Mouse (Mus musculus): ENCODE measurements around the gene Ceacam2. TPM values are rescaled to one million over a fixed set of nuclear protein-coding genes. Genes with fewer than 3 reads are reported as not detected.

Gene Ceacam2
- 39.4 TPM for polyA plus RNA-seq (2014; fragmentation: Illumina TruSeq; extraction: RNeasy Lipid Tissue Mini Kit (QIAGEN cat#74804); ENCODE audit: low read depth, low replicate concordance)

GRCm38 (mm10) chr7:25539376-25539907 lies at the start of gene Ceacam2:
Ceacam2 (minus strand) TSS chr7:25539857.

GRCm38 (mm10) chr7:25477091-25477751 lies 62.4 kb downstream of the Ceacam2 start, which contains the start of gene Ceacam1:
Ceacam1 (minus strand) TSS chr7:25477603.

Other genes with a start within 250 kb of the Ceacam2 start
- gene Pafah1b3, start 241.9 kb downstream of the Ceacam2 start, polyA plus RNA-seq (2014; fragmentation: Illumina TruSeq; extraction: RNeasy Lipid Tissue Mini Kit (QIAGEN cat#74804); ENCODE audit: low read depth, low replicate concordance): 1.5 TPM
- 2.0 TPM for gene Prr19, start 238.4 kb downstream of the Ceacam2 start, polyA plus RNA-seq (2014; fragmentation: Illumina TruSeq; extraction: RNeasy Lipid Tissue Mini Kit (QIAGEN cat#74804); ENCODE audit: low read depth, low replicate concordance)
- gene Tmem145, start 233.8 kb downstream of the Ceacam2 start, polyA plus RNA-seq (2014; fragmentation: Illumina TruSeq; extraction: RNeasy Lipid Tissue Mini Kit (QIAGEN cat#74804); ENCODE audit: low read depth, low replicate concordance): 0.10 TPM
- 0.67 TPM for gene Megf8, start 222.7 kb downstream of the Ceacam2 start, polyA plus RNA-seq (2014; fragmentation: Illumina TruSeq; extraction: RNeasy Lipid Tissue Mini Kit (QIAGEN cat#74804); ENCODE audit: low read depth, low replicate concordance)
- not detected for gene Cnfn, start 170.1 kb downstream of the Ceacam2 start, polyA plus RNA-seq (2014; fragmentation: Illumina TruSeq; extraction: RNeasy Lipid Tissue Mini Kit (QIAGEN cat#74804); ENCODE audit: low read depth, low replicate concordance)
- 327 TPM for gene Lipe, start 141.1 kb downstream of the Ceacam2 start, polyA plus RNA-seq (2014; fragmentation: Illumina TruSeq; extraction: RNeasy Lipid Tissue Mini Kit (QIAGEN cat#74804); ENCODE audit: low read depth, low replicate concordance)
- gene Cxcl17, start 127.0 kb downstream of the Ceacam2 start, polyA plus RNA-seq (2014; fragmentation: Illumina TruSeq; extraction: RNeasy Lipid Tissue Mini Kit (QIAGEN cat#74804); ENCODE audit: low read depth, low replicate concordance): not detected
- 0.53 TPM for gene Ceacam1, start 62.3 kb downstream of the Ceacam2 start, polyA plus RNA-seq (2014; fragmentation: Illumina TruSeq; extraction: RNeasy Lipid Tissue Mini Kit (QIAGEN cat#74804); ENCODE audit: low read depth, low replicate concordance)
- not detected for gene Erich4, start 76.0 kb upstream of the Ceacam2 start, polyA plus RNA-seq (2014; fragmentation: Illumina TruSeq; extraction: RNeasy Lipid Tissue Mini Kit (QIAGEN cat#74804); ENCODE audit: low read depth, low replicate concordance)
- gene Dmac2, start 79.6 kb upstream of the Ceacam2 start, polyA plus RNA-seq (2014; fragmentation: Illumina TruSeq; extraction: RNeasy Lipid Tissue Mini Kit (QIAGEN cat#74804); ENCODE audit: low read depth, low replicate concordance): 19.2 TPM
- not detected for gene B3gnt8, start 86.8 kb upstream of the Ceacam2 start, polyA plus RNA-seq (2014; fragmentation: Illumina TruSeq; extraction: RNeasy Lipid Tissue Mini Kit (QIAGEN cat#74804); ENCODE audit: low read depth, low replicate concordance)
- 0.56 TPM for gene Bckdha, start 119.1 kb upstream of the Ceacam2 start, polyA plus RNA-seq (2014; fragmentation: Illumina TruSeq; extraction: RNeasy Lipid Tissue Mini Kit (QIAGEN cat#74804); ENCODE audit: low read depth, low replicate concordance)
- gene Exosc5, start 119.3 kb upstream of the Ceacam2 start, polyA plus RNA-seq (2014; fragmentation: Illumina TruSeq; extraction: RNeasy Lipid Tissue Mini Kit (QIAGEN cat#74804); ENCODE audit: low read depth, low replicate concordance): 16.7 TPM
- gene Tmem91, start 135.3 kb upstream of the Ceacam2 start, polyA plus RNA-seq (2014; fragmentation: Illumina TruSeq; extraction: RNeasy Lipid Tissue Mini Kit (QIAGEN cat#74804); ENCODE audit: low read depth, low replicate concordance): 0.13 TPM
- 0.28 TPM for gene B9d2, start 140.9 kb upstream of the Ceacam2 start, polyA plus RNA-seq (2014; fragmentation: Illumina TruSeq; extraction: RNeasy Lipid Tissue Mini Kit (QIAGEN cat#74804); ENCODE audit: low read depth, low replicate concordance)
- gene Tgfb1, start 147.1 kb upstream of the Ceacam2 start, polyA plus RNA-seq (2014; fragmentation: Illumina TruSeq; extraction: RNeasy Lipid Tissue Mini Kit (QIAGEN cat#74804); ENCODE audit: low read depth, low replicate concordance): 1.9 TPM
- gene Ccdc97, start 179.2 kb upstream of the Ceacam2 start, polyA plus RNA-seq (2014; fragmentation: Illumina TruSeq; extraction: RNeasy Lipid Tissue Mini Kit (QIAGEN cat#74804); ENCODE audit: low read depth, low replicate concordance): 4.0 TPM
- 85.6 TPM for gene Hnrnpul1, start 214.9 kb upstream of the Ceacam2 start, polyA plus RNA-seq (2014; fragmentation: Illumina TruSeq; extraction: RNeasy Lipid Tissue Mini Kit (QIAGEN cat#74804); ENCODE audit: low read depth, low replicate concordance)
- gene Axl, start 248.8 kb upstream of the Ceacam2 start, polyA plus RNA-seq (2014; fragmentation: Illumina TruSeq; extraction: RNeasy Lipid Tissue Mini Kit (QIAGEN cat#74804); ENCODE audit: low read depth, low replicate concordance): 16.5 TPM

Data from testis, adult 10 weeks (tissue).